Mouse (Mus musculus) CH12.LX (cell line): ENCODE measurements around the gene Lgi1. TPM values are rescaled to one million over a fixed set of nuclear protein-coding genes. Genes with fewer than 3 reads are reported as not detected.

Experiments used
- DNase-seq: peaks from one replicate; pipeline ENCODE4 v3.0.0-alpha.2; 2013; ENCODE audit errors: extremely low read depth
- H3K27ac ChIP-seq: 2 replicates; pipeline ENCODE4 v1.5.1; 2012; ENCODE audit warnings: low read depth, mild to moderate bottlenecking, control low read depth, moderate library complexity; ENCODE audit not compliant: insufficient read depth
- H3K27me3 ChIP-seq: replicated peaks from 2 replicates; pipeline ENCODE3; 2012; ENCODE audit warnings: inconsistent platforms
- H3K36me3 ChIP-seq, 2 experiments: replicated peaks in 1 of 2; 2 replicates each; pipeline versions ENCODE3 to v1.6.1; 2012; ENCODE audit warnings: inconsistent platforms in 1 of 2, low read length in 1 of 2, mild to moderate bottlenecking in 1 of 2, mixed read lengths in 1 of 2, moderate library complexity in 1 of 2; ENCODE audit not compliant: control insufficient read depth in 1 of 2, insufficient read depth in 1 of 2
- H3K4me1 ChIP-seq, 2 experiments: 2 replicates each; pipeline ENCODE4 v1.6.1; 2012; ENCODE audit warnings: inconsistent platforms in 1 of 2, moderate library complexity in 1 of 2; ENCODE audit not compliant: insufficient read depth in 2 of 2, control insufficient read depth in 1 of 2
- H3K4me2 ChIP-seq: 2 replicates; pipeline ENCODE4 v1.6.1; 2012; ENCODE audit warnings: low read depth, mild to moderate bottlenecking, control low read depth; ENCODE audit not compliant: poor library complexity, insufficient read depth, severe bottlenecking
- H3K4me3 ChIP-seq, 3 experiments: fragments of 150-350 bp in 1 of 3; sonication (generic) in 1 of 3; replicated peaks in 1 of 3; 2 replicates each; pipeline versions ENCODE3 to v1.5.1; 2011 to 2012; ENCODE audit warnings: low read depth in 2 of 3, low read length in 2 of 3, mild to moderate bottlenecking in 2 of 3, moderate library complexity in 2 of 3, control low read depth in 1 of 3, improper control_type of control experiment in 1 of 3, inconsistent platforms in 1 of 3, mixed read lengths in 1 of 3; ENCODE audit not compliant: poor library complexity in 1 of 3
- H3K79me2 ChIP-seq: replicated peaks from 2 replicates; pipeline ENCODE4 v1.6.1; 2012; ENCODE audit warnings: mild to moderate bottlenecking, moderate library complexity; ENCODE audit not compliant: control insufficient read depth, poor library complexity, insufficient read depth, severe bottlenecking; ENCODE audit errors: extremely low read depth
- H3K9ac ChIP-seq: 2 replicates; pipeline ENCODE4 v1.6.1; 2012; ENCODE audit warnings: low read depth, mild to moderate bottlenecking, control low read depth, moderate library complexity; ENCODE audit not compliant: insufficient read depth
- H3K9me3 ChIP-seq: replicated peaks from 2 replicates; pipeline ENCODE3; 2012; ENCODE audit warnings: low read length, inconsistent platforms, mixed read lengths
- BHLHE40 ChIP-seq: IDR thresholded peaks from 2 replicates; pipeline ENCODE4 v1.6.1; 2011; ENCODE audit warnings: mild to moderate bottlenecking, low read depth, low read length, improper control_type of control experiment
- CHD1 ChIP-seq: IDR thresholded peaks from 2 replicates; pipeline ENCODE4 v1.6.1; 2012; ENCODE audit warnings: low read depth, low read length, improper control_type of control experiment, inconsistent platforms
- CHD2 ChIP-seq: IDR thresholded peaks from 2 replicates; pipeline ENCODE4 v1.6.1; 2011; ENCODE audit warnings: low read length, improper control_type of control experiment
- CTCF ChIP-seq, 2 experiments: IDR thresholded peaks in 1 of 2; conservative IDR thresholded peaks in 1 of 2; 2 replicates each; pipeline ENCODE4 v1.5.1; 2011 to 2012; ENCODE audit warnings: low read depth in 2 of 2, low read length in 2 of 2, improper control_type of control experiment in 1 of 2, inconsistent platforms in 1 of 2, mild to moderate bottlenecking in 1 of 2, moderate library complexity in 1 of 2
- E2F4 ChIP-seq: IDR thresholded peaks from 2 replicates; pipeline ENCODE4 v1.6.1; 2011; ENCODE audit warnings: low read depth, low read length, improper control_type of control experiment; ENCODE audit not compliant: insufficient replicate concordance
- EP300 ChIP-seq: IDR thresholded peaks from 2 replicates; pipeline ENCODE4 v1.6.1; 2011; ENCODE audit warnings: low read length, improper control_type of control experiment
- MAZ ChIP-seq: IDR thresholded peaks from 2 replicates; pipeline ENCODE4 v1.6.1; 2012; ENCODE audit warnings: low read depth, mild to moderate bottlenecking, inconsistent platforms, low read length, improper control_type of control experiment, moderate library complexity
- MXI1 ChIP-seq: IDR thresholded peaks from 2 replicates; pipeline ENCODE4 v1.6.1; 2011; ENCODE audit warnings: mild to moderate bottlenecking, low read depth, low read length, improper control_type of control experiment
- NELFE ChIP-seq: IDR thresholded peaks from 2 replicates; pipeline ENCODE4 v1.6.1; 2011; ENCODE audit warnings: low read depth, low read length, improper control_type of control experiment
- POLR2A ChIP-seq: IDR thresholded peaks from 2 replicates; pipeline ENCODE4 v1.6.1; 2011; ENCODE audit warnings: low read depth, mild to moderate bottlenecking, improper control_type of control experiment, low read length
- POLR2AphosphoS2 ChIP-seq: IDR thresholded peaks from 2 replicates; pipeline ENCODE4 v1.6.1; 2011; ENCODE audit warnings: low read depth, low read length, improper control_type of control experiment
- RAD21 ChIP-seq: IDR thresholded peaks from 2 replicates; pipeline ENCODE4 v1.6.1; 2011; ENCODE audit warnings: low read depth, mild to moderate bottlenecking, low read length, improper control_type of control experiment, moderate library complexity
- RCOR1 ChIP-seq: conservative IDR thresholded peaks from 2 replicates; pipeline ENCODE4 v1.6.1; 2012; ENCODE audit warnings: low read depth, mild to moderate bottlenecking, inconsistent platforms, low read length, improper control_type of control experiment
- SMC3 ChIP-seq: IDR thresholded peaks from 2 replicates; pipeline ENCODE4 v1.6.1; 2011; ENCODE audit warnings: low read depth, low read length, improper control_type of control experiment
- TBP ChIP-seq: conservative IDR thresholded peaks from 2 replicates; pipeline ENCODE4 v1.6.1; 2011; ENCODE audit warnings: low read depth, low read length, improper control_type of control experiment
- ZMIZ1 ChIP-seq: IDR thresholded peaks from 2 replicates; pipeline ENCODE4 v1.6.1; 2012; ENCODE audit warnings: low read depth, mild to moderate bottlenecking, inconsistent platforms, low read length, improper control_type of control experiment
- dilution Hi-C: fragments of 300-500 bp; cut with MboI; formaldehyde crosslinking; loops from 2 replicates; pipeline ENCODE4 v1.14.3; 2020; ENCODE audit warnings: low sequenced_read_pairs; ENCODE audit not compliant: extremely low pct_unique_long_range_greater_than_20kb, extremely low pct_ligation_motif_present
- in situ Hi-C: fragments of 300-500 bp; cut with MboI; formaldehyde crosslinking; loops from 3 replicates; pipeline ENCODE4 v1.14.3; 2019; ENCODE audit warnings: low sequenced_read_pairs, low pct_ligation_motif_present, low pct_unique_long_range_greater_than_20kb, mixed read lengths
- polyA plus RNA-seq: library from polyadenylated mRNA; unstranded; fragments of >175 nt; gene quantifications from 2 replicates; pipeline ENCODE4 v1.2.1, GENCODE M21; 2012; ENCODE audit warnings: low read depth; ENCODE audit not compliant: insufficient read length
- total RNA-seq, 2 experiments: library from RNA; depleted of rRNA; stranded (reverse); fragments of 300-350 nt in 1 of 2; fragments of >200 nt in 1 of 2; gene quantifications; 2 replicates each; pipeline ENCODE4 v1.2.3; 2012 to 2014

The Lgi1 gene
- total and polyA plus RNA-seq, 3 experiments = 0.20 TPM; not detected in 2

DNA sequence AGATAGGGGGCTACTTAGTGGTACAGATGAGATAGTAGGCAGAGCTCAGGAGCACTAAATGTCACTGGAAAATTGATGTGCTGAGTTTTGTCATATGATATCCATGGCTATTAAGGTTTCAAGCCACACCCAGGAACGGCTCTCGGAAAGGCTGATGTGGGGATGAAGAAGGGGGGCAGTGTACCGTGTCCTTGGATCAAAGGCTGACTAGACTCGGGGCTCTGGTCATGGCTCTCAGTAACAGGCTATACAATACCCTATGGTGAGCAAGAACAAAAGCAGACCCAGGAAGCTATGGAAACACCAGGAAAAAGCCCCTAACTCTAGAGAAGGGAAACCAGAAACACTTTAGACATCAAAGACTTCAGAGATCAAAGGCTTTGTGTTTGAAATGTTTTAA lies 31.8 kb upstream of the Lgi1 start:
- no peak for DNase-seq
- Histone ChIP-seq H3K9ac (no peak overlapping the region), H3K36me3 (no peaks in the 10 kb centered on the region), H3K4me3 (no peak overlapping the region), H3K4me2 (no peak overlapping the region), H3K4me1 (peaks cover 0 to 3% of the 10 kb centered on the region in 2 experiments; a peak in 2 of 4 replicates), H3K9me3 (peaks cover 2% of the 10 kb centered on the region), H3K27ac (no peak overlapping the region), H3K79me2 (no peaks in the 10 kb centered on the region), H3K27me3 (no peaks in the 10 kb centered on the region)
- dilution Hi-C loops (no loop called here), in situ Hi-C loops (no loop called here)
- TF ChIP-seq POLR2AphosphoS2 (no peak), EP300 (no peak)

DNA sequence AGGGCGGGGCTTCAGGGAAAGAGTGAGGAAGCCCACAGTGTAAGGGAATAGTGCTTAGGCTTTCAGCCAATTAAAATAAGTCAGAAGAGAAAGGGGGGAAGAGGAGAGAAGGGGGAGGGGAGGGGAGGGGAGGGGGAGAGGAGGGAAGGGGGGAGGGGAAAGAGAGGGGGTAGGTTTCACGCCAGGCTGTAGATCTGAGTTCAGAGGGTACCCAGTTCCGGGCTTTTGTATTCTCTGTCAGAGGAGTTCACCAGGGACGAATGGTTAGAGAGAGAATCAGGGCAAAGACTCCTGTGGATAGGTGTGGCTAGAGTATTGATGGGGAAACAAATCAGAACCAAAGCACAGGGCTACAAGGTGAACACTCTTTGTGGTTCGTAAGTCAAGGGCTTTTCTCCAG lies 27.8 kb upstream of the Lgi1 start:
- no peak overlapping the region for H3K9ac ChIP-seq
- no peak overlapping the region for H3K27ac ChIP-seq
- H3K36me3 ChIP-seq = no peaks in the 10 kb centered on the region
- dilution Hi-C loops = no loop called here
- peaks cover 6 to 20% of the 10 kb centered on the region in 2 experiments for H3K4me1 ChIP-seq
- no peak overlapping the region for H3K4me3 ChIP-seq
- H3K4me2 ChIP-seq = no peak overlapping the region
- no peak for DNase-seq
- TF ChIP-seq POLR2A (no peak), CHD2 (no peak), RCOR1 (no peak), MAZ (no peak), SMC3 (no peak), BHLHE40 (no peak), CTCF (conservative IDR thresholded peaks at IDR 0.05 in 1 of 2, IDR thresholded peaks at IDR 0.05 in 1 of 2; ENCODE audit: low read depth in 2 of 2, low read length in 2 of 2) (no peak), ZMIZ1 (no peak), NELFE (no peak), MXI1 (no peak), E2F4 (no peak)
- no peaks in the 10 kb centered on the region for H3K27me3 ChIP-seq
- H3K9me3 ChIP-seq = no peaks in the 10 kb centered on the region
- H3K79me2 ChIP-seq = no peaks in the 10 kb centered on the region
- in situ Hi-C loops = no loop called here

DNA sequence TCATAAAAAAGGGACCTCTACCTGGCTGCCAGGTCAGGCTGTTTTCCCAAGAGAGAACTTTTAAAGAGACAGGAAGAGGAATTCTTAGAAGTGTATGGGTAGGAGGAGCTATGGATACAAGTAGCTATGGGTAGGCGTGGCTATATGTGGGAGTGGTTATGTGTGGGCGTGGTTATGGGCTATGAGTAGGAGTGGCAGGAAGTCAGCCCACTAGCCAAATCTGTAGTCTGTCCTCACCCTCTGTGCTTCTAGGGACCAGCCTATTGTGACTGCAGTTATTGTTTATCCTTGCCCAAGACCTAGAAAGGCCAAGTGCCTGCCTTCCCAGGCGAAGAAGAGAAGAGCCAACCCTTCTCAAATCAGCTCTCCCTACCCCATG lies 26.5 kb upstream of the Lgi1 start:
- DNase-seq = peak; percentile 86
- Histone ChIP-seq H3K4me3 (no peak overlapping the region), H3K36me3 (no peaks in the 10 kb centered on the region), H3K9me3 (no peaks in the 10 kb centered on the region), H3K27me3 (no peaks in the 10 kb centered on the region), H3K27ac (no peak overlapping the region), H3K9ac (no peak overlapping the region), H3K4me1 (peaks cover 6 to 20% of the 10 kb centered on the region in 2 experiments), H3K79me2 (no peaks in the 10 kb centered on the region), H3K4me2 (no peak overlapping the region)
- TF ChIP-seq TBP = 0 out of 2 replicates have a peak, but pooled peaks have one; percentile 30
- no peak for TF ChIP-seq POLR2AphosphoS2
- no peak for TF ChIP-seq CHD1
- TF ChIP-seq RAD21 = no peak
- TF ChIP-seq RCOR1 = no peak
- dilution Hi-C loops (no loop called here), in situ Hi-C loops (no loop called here)
